Mouse (Mus musculus) c-Kit-negative CD71-positive TER-119-positive erythroid progenitor cells, embryonic 14.5 days (primary cell): ENCODE results near the gene Tbck.

Experiments
- DNase-seq: peaks from one replicate; pipeline ENCODE4 v3.0.0-alpha.2; 2013; ENCODE audit warnings: low read depth, low spot score

Gene Tbck

GRCm38 (mm10) chr3:132831179-132831873 is 147.4 kb downstream of the Tbck start:
- no peak for DNase-seq

GRCm38 (mm10) chr3:132835118-132835794 is 151.3 kb downstream of the Tbck start:
- DNase-seq: no peak

- DNase-seq: no peak
Observed at GRCm38 (mm10) chr3:132837134-132837533, 153.2 kb downstream of the Tbck start.

- no peak for DNase-seq
Observed at GRCm38 (mm10) chr3:132838656-132839417, 154.9 kb downstream of the Tbck start.

- DNase-seq: no peak
Observed at GRCm38 (mm10) chr3:132839516-132839915, 155.6 kb downstream of the Tbck start.

- no peak for DNase-seq
Observed at GRCm38 (mm10) chr3:132842676-132843075, 158.7 kb downstream of the Tbck start.

- no peak for DNase-seq
Observed at GRCm38 (mm10) chr3:132849669-132850068, 165.7 kb downstream of the Tbck start.

- DNase-seq: no peak
Observed at GRCm38 (mm10) chr3:132850431-132850830, 166.5 kb downstream of the Tbck start.

- no peak for DNase-seq
Observed at GRCm38 (mm10) chr3:132851417-132851816, 167.5 kb downstream of the Tbck start.

- no peak for DNase-seq
Observed at GRCm38 (mm10) chr3:132851841-132852728, 168.1 kb downstream of the Tbck start.

GRCm38 (mm10) chr3:132854271-132854670 is 170.3 kb downstream of the Tbck start:
- no peak for DNase-seq

- DNase-seq: no peak
Observed at GRCm38 (mm10) chr3:132855458-132856212, 171.7 kb downstream of the Tbck start.

- DNase-seq: no peak
Observed at GRCm38 (mm10) chr3:132856651-132857050, 172.7 kb downstream of the Tbck start.

- DNase-seq: no peak
Observed at GRCm38 (mm10) chr3:132858849-132859248, 174.9 kb downstream of the Tbck start.

GRCm38 (mm10) chr3:132859573-132859972 is 175.6 kb downstream of the Tbck start:
- DNase-seq: no peak

- no peak for DNase-seq
Observed at GRCm38 (mm10) chr3:132860796-132861195, 176.9 kb downstream of the Tbck start.

- no peak for DNase-seq
Observed at GRCm38 (mm10) chr3:132863843-132864242, 179.9 kb downstream of the Tbck start.

- no peak for DNase-seq
Observed at GRCm38 (mm10) chr3:132864329-132864919, 180.5 kb downstream of the Tbck start.

- no peak for DNase-seq
Observed at GRCm38 (mm10) chr3:132864986-132865385, 181.0 kb downstream of the Tbck start.

GRCm38 (mm10) chr3:132865596-132865995 is 181.7 kb downstream of the Tbck start:
- no peak for DNase-seq
